Mouse (Mus musculus) heart, postnatal 25 days (tissue): Measurements from ENCODE around the gene Olfm2. TPM values are rescaled to one million over a fixed set of nuclear protein-coding genes. Genes with fewer than 3 reads are reported as not detected.

Experiments
- DNase-seq: peaks from one replicate; pipeline ENCODE4 v3.0.0; 2022; ENCODE audit warnings: low spot score
- intact Hi-C: fragments of 180-260 bp; cut with DNase I; formaldehyde crosslinking; loops from one replicate; pipeline ENCODE4 v1.15.1; 2025
- total RNA-seq, 2 experiments: library from RNA; stranded (reverse); gene quantifications; 2 replicates each; pipeline ENCODE4 v1.2.3; 2021

Olfm2 gene
- total RNA-seq, 2 experiments from 2014 or later, result 0.18 TPM; not detected in 1

GRCm38 (mm10) chr9:20748540-20748939 lies 2.4 kb upstream of the Olfm2 start:
- intact Hi-C loops, result loop anchor here (10.0 kb wide), 1 partner anchor 284 kb away; the partner anchor contains the start of gene Zfp26

GRCm38 (mm10) chr9:20747682-20748081 lies 1.5 kb upstream of the Olfm2 start:
- intact Hi-C loops, result loop anchor here (10.0 kb wide), 1 partner anchor 283 kb away; the partner anchor contains the start of gene Zfp26
- no peak for DNase-seq

More at GRCm38 (mm10) chr9:20748540-20748939, 2.4 kb upstream of the Olfm2 start:
- no peak for DNase-seq

DNA sequence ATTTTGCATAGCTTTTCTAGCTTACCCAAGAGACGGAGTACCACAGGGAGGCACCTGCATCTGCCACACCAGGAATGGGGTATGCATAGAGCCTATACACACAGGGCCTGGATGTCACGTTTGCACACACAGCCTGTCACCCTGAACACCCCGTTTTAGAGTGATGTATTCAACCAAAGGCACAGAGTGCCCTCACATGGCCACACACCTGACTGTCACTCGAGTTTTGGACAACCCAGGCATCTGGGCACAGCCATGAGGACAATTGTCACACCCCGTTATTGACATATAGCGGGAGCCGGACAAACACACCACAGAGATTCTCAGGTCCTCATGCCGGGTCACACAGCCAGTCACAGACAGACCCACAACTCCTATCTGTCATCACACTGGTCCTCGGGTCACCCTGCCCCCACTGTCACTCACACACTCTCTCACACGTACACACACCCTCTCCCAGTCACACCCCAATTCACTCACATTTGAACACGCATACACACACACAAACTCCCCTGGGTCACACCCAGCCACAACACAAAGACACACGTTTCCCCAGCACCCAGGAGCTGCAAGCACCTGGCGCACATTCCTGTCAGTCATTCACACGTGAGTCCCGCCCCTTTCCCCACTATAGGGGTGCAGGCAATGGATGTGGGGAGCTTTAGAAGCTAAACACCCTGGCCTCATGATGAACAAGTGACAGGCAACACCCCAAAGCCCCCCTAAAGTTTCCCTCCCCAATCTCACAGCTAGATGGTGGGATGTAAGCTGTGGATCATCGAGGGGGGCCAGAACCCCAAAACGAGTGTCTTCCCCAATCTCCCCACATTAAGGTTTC lies 801 bp downstream of the Olfm2 start:
- intact Hi-C loops, result loop anchor here (10.0 kb wide), 1 partner anchor 281 kb away; the partner anchor contains the start of gene Zfp26

DNA sequence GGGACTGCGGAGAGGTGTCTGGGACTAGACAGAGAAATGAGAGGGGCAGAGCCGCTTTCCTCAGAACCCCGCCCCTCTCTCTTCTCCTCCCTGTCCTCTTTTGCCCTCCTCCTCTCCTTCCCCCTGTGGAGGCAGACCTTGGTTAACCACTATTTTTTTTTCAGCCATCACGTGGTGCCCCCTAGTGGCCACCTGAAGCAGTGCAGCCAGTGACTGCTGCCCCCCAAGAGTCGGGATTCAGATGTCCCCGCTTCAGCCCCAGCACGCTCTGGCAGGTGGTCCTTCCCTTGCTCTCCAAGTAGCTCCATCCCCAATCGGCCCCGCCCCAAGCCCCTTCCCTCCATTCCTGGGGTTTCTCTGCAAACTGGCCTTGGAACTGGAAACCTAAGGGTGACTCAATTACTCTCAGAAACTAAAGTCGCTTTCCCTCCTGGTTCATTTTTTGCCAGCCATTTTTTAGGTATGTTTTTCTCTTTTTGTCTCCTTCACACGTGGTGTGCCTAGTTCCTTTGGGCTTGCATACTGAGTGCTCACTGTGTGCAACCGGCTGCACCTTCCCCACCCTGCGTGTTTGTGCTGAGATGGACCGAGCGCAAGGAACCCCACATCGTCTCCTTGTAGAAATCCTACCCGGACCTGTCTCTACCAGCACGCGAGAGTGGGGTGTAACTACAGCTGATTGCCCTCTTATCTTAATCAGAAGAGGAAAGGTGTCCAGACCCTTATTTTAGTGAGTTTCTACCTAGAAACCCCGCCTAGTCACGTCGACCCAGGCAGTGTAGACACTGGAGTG lies 2.0 kb downstream of the Olfm2 start:
- intact Hi-C loops, result loop anchor here (10.0 kb wide), 1 partner anchor 279 kb away; the partner anchor contains the start of gene Zfp26
- no peak for DNase-seq

More for the DNA sequence above, 801 bp downstream of the Olfm2 start:
- DNase-seq, result no peak

- intact Hi-C loops, result loop anchor here (1.0 to 10.0 kb wide), 2 partner anchors 91 to 276 kb away; partner anchors contain the start of gene Zfp26
- peak; percentile 53 for DNase-seq
Measured at GRCm38 (mm10) chr9:20740407-20740806, 5.7 kb downstream of the Olfm2 start.

GRCm38 (mm10) chr9:20738251-20738999 lies 7.7 kb downstream of the Olfm2 start:
- intact Hi-C loops, result no loop called here
- DNase-seq, result no peak

DNA sequence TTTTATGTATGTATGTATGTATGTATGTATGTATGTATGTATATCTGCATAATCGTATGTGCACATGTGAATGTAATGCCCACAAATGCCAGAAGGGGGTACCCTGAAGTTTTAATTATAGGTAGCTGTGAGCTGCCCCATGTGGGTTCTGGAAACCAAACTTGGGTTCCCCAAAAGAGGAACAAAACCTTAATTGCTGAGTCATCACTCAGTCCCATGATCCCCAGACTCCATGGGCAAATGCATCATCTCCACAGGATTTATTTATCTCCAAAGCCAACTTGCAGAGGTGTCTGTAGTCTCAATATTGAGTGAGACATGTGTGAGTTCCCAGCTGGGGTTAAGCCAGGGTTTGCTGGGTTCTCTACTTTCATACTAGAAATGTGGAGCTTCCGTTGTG lies 8.9 kb downstream of the Olfm2 start:
- no peak for DNase-seq
- intact Hi-C loops, result no loop called here

GRCm38 (mm10) chr9:20734692-20735091 lies 11.5 kb downstream of the Olfm2 start:
- intact Hi-C loops, result no loop called here
- no peak for DNase-seq

DNA sequence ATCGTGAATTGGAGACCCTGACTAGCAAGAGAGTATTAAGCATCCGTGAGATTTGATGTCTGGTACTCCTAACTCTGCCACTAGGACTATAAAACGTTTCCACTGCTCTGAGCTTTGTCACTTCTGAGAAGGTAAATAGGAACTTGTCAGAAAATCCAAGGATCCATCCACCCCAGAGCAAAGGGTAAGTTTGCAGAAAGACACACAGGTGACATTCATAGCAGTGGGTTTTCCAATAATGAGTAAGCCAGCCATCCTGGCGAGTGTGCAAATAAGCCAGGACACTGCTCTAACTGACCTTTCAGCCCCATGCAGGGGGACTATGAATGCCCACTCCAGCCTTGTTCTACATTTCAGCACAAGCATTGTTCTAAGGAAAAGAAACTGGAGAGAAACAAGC lies 14.4 kb downstream of the Olfm2 start:
- DNase-seq, result no peak
- intact Hi-C loops, result no loop called here

DNA sequence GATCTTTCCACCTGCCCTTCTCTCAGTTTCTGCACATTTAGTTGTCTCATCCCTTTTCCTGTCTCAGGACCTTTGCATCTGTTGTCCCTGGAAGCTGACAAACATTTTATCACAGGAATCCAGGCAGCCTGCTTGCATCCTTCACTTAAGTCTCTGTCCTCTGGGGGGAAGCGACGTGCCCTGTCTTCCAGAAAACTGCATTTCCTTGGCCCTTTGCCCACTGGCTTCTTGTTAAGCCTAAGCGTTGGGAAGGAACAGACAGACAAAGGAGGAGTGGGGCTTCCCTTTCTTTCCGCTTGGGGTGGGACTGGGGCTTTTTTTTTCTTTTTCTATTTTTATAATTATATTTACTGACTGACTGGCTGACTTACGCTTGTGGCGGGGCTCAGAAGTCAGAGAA lies 16.7 kb downstream of the Olfm2 start:
- DNase-seq, result no peak
- intact Hi-C loops, result loop anchor here (2.0 kb wide), 1 partner anchor 65 kb away; no protein-coding TSS in a partner anchor

DNA sequence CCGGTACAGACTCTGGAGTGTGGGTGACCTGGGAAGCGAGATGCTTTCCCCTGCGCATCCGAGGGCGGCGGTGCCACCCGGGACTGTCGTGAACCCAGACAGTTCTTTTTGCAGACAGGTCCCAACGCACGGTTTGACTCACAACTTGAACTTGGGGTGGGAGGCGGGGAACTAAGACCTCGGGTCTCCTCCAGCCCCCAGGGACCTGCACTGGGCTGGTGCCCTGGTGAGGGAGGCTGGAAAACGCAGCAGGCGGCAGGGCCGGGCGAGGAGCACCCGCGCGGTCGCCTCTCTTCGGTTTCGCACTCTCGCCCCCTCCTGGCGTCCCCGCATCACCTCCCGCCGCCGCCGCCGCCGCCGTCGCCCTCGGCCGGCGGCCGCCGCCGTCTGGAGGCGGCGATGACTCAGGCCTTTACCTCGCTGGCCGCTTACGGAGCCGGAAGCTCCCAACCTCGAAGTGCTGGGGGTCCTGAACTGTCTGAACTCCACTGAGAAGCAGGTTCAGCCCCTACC lies 18.5 kb downstream of the Olfm2 start:
- intact Hi-C loops, result loop anchor here (2.0 kb wide), 1 partner anchor 63 kb away; no protein-coding TSS in a partner anchor
- no peak for DNase-seq

DNA sequence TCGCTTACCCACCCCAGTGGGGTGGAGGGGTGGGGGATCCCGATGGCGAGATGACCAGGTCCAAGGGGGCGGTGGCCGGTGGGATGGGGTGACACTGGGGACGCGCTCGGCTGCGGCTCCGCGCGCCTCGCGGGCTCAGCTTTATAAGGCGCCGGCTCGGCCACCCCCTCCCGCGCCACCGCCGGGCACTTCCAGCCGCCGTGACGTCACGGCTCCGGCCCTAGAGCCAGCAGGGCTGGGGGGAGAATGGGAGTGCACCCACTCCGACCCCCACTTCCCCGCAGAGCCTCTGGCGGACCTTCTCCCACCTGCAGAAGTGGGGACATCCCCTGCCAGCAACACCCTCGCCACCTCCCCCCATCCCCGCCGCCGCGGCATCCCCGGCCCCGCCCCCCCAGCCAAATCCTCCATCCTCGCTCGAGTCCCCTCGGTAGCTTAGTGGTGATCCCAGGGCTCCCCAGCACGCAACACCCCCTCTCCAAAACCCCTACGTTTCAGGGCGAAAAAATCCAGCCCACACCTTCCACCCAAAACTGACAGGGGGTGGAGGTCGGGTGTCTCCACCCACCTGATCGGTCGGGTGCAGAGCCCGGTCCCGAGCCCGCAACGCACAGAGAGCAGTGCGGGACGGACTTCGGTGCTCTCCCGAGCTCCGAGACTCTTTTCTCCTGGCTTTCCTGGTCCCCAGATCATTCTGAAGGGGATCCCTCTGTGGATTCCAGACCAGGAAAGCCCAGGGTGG lies 19.1 kb downstream of the Olfm2 start:
- DNase-seq, result no peak

DNA sequence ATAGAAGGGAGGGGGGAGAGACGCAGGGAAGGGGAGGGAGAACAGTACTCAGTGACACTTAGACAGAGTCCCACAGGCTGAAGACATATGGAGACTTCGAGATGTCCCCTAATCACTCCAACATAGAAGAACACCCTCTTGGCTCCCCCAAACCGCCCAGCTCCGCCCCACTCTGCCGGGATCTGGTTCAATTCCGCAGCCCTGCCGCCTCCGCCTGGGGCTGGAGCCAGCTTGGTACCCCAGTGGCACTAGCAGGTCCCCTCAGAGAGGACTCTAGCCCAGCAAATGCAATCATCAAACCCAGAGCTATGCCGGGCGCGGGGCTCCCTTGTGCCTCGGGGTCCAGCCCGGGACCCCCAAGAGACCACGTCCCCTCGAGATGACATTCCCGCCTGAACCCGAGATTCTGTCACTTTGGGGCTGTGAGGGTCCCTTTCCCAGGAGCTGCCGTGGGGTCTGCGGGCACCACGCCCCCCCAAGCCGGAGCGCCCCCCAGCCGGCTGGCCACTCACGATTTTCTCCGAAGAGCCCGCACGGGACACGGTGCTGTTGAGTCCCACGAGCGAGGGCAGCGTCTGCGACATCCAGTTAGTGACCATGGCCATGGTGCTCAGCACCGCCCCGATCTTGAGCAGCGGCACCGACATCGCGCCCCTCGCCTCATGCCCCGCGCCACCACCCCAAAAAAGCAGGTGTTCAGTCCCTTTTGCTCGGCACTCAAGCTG lies 19.9 kb downstream of the Olfm2 start:
- intact Hi-C loops, result no loop called here
- no peak for DNase-seq

More for the DNA sequence above, 19.1 kb downstream of the Olfm2 start:
- intact Hi-C loops, result no loop called here

DNA sequence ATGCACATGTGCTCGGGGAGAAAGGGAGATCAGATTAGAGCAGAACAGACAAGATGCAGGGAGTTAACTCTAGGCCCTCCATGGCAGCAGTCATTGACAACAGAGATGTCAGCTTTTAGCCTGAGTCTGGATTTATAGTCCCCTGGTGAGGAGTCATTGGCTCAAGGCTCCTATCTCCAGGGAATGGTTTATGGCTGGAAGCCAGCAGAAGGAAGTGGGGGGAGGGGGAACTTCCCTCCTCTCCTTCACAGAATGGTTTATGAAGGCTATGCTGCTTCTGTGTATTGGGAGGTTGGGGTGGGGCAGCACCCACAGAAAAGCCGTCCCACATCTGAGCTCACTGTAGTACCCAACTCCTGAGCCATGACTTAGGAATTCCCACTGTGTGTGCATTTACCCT lies 24.6 kb downstream of the Olfm2 start:
- intact Hi-C loops, result no loop called here
- DNase-seq, result no peak

DNA sequence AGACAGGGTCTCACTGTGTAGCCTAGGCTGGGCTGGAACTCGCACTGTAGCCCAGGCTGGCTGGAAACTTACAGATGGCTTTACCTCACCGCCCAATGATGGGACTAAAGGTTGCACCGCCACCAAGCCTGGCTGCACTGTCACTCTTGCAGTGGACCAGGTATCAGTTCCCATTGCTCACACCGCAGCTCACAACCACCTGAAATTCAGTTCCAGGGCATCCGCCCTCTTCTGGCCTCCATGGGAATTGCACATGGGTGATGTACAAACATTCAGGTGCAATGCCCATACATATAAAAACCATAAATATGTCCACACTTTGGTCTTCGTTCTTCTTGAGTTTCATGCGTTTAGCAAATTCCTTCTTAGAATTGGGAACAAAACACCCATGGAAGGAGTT lies 30.8 kb downstream of the Olfm2 start:
- no peak for DNase-seq
- intact Hi-C loops, result no loop called here

DNA sequence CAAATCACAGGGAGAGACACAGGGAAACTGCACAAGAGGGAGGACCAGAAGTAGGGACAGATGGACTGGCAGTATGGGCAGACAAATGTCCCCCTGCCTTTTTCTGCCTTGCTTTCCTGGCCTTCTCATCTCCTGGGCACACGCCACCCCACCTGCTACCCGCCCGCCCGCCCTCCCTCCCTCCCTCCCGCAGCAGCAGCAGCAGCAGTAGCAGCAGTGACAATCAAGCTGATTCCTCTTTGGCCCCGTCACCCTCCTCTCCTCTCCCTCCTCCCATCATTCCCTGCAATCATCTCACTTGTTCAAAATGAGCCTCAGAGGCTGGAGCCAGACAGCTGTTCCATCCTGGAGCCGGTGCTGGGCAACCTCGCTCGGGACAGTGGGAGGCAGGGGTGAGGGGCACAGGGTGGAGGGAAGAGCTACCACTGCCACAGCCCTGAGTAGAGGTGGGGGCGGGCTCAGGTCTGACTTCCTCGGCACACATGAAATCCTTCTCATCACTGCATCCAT lies 32.6 kb downstream of the Olfm2 start:
- intact Hi-C loops, result no loop called here

GRCm38 (mm10) chr9:20712934-20713477 lies 33.1 kb downstream of the Olfm2 start:
- intact Hi-C loops, result no loop called here
- no peak for DNase-seq

More for the DNA sequence above, 32.6 kb downstream of the Olfm2 start:
- DNase-seq, result no peak

GRCm38 (mm10) chr9:20710471-20710870 lies 35.7 kb downstream of the Olfm2 start:
- no peak for DNase-seq
- intact Hi-C loops, result no loop called here
